In genomic region chr13:45693126-45693525, GRCm38 (mm10) we compare ENCODE assay signal across 11 mouse cellular contexts.
DNase-seq lines count a peak whose midpoint lies in the region; ATAC-seq lines count a peak whose summit lies in the region.
"Had no signal": no experiment of that assay in that cellular context is flagged by ENCODE, and none has a peak within 500 bp of the region (broad histone marks: within the 10 kb centered on the region; RNA-seq: fewer than 3 reads in every experiment).

No protein-coding gene starts in this region.

- peaks cover 3% of the 10 kb centered on the region; the same call in 1 of the 2 replicates for H3K9me3 ChIP-seq in heart, embryonic 13.5 days
- no peaks in the 10 kb centered on the region for H3K9me3 ChIP-seq in liver, embryonic 11.5 days (ENCODE audit: control insufficient read depth, low read length)
- peaks cover 4% of the 10 kb centered on the region; the same call in 1 of the 2 replicates for H3K9me3 ChIP-seq in liver, embryonic 12.5 days (replicated peaks)
- H3K9me3 ChIP-seq in limb, embryonic 10.5 days (replicated peaks) = no peaks in the 10 kb centered on the region

- peaks cover 3% of the 10 kb centered on the region; the same call in 1 of the 2 replicates for H3K36me3 ChIP-seq in heart, embryonic 13.5 days
- H3K36me3 ChIP-seq in liver, embryonic 11.5 days (ENCODE audit: control insufficient read depth, insufficient read depth, low read length) = no peaks in the 10 kb centered on the region
- 0 out of 2 replicates have a peak, but pooled peaks cover 6% of the 10 kb centered on the region for H3K36me3 ChIP-seq in liver, embryonic 12.5 days
- H3K36me3 ChIP-seq in limb, embryonic 10.5 days = no peaks in the 10 kb centered on the region

- no peak overlapping the region for H3K4me2 ChIP-seq in heart, embryonic 13.5 days
- peak overlapping the region; percentile 16; the same call in 1 of the 2 replicates for H3K4me2 ChIP-seq in liver, embryonic 11.5 days
- H3K4me2 ChIP-seq in liver, embryonic 12.5 days = peak overlapping the region; percentile 15; the same call in 1 of the 2 replicates

- peak overlapping the region; percentile 57 for H3K27ac ChIP-seq in heart, embryonic 13.5 days (replicated peaks)
- H3K27ac ChIP-seq in liver, embryonic 11.5 days (ENCODE audit: low read depth, low read length) = peak overlapping the region; percentile 5; the same call in 1 of the 2 replicates
- H3K27ac ChIP-seq in liver, embryonic 12.5 days = no peak overlapping the region
- H3K27ac ChIP-seq in limb, embryonic 10.5 days = no peak overlapping the region

- DNase-seq in heart, adult 9 months (ENCODE audit: low spot score in 2 of 2) = no peak
- DNase-seq in liver, embryonic 11.5 days (ENCODE audit: low spot score) = no peak
- no peak for DNase-seq in liver
- no peak for DNase-seq in limb, embryonic 10.5 days (ENCODE audit: low spot score)
- DNase-seq in left cerebral cortex, adult 8-10 months (ENCODE audit: low spot score in 2 of 2) = no peak
- DNase-seq: adrenal gland, adult 8-10 months; forebrain, postnatal 0 days had no signal

- no peaks in the 10 kb centered on the region for H3K27me3 ChIP-seq in heart, embryonic 13.5 days (replicated peaks)
- no peaks in the 10 kb centered on the region for H3K27me3 ChIP-seq in liver, embryonic 11.5 days (replicated peaks; ENCODE audit: control insufficient read depth, insufficient read depth, low read length)
- H3K27me3 ChIP-seq in liver, embryonic 12.5 days (replicated peaks) = no peaks in the 10 kb centered on the region
- H3K27me3 ChIP-seq in limb, embryonic 10.5 days (ENCODE audit: low read depth, poor library complexity, severe bottlenecking) = no peaks in the 10 kb centered on the region
- H3K27me3 ChIP-seq: Patski had no signal

- peaks cover 48% of the 10 kb centered on the region for H3K4me1 ChIP-seq in heart, embryonic 13.5 days
- peaks cover 9% of the 10 kb centered on the region; the same call in 1 of the 2 replicates for H3K4me1 ChIP-seq in liver, embryonic 11.5 days (replicated peaks; ENCODE audit: control insufficient read depth, insufficient read depth, low read length)
- peaks cover 19% of the 10 kb centered on the region for H3K4me1 ChIP-seq in liver, embryonic 12.5 days
- 0 out of 2 replicates have a peak, but pooled peaks cover 6% of the 10 kb centered on the region for H3K4me1 ChIP-seq in limb, embryonic 10.5 days

- H3K4me3 ChIP-seq in heart, embryonic 13.5 days = no peak overlapping the region
- no peak overlapping the region for H3K4me3 ChIP-seq in liver, embryonic 11.5 days (ENCODE audit: low read depth, low read length)
- H3K4me3 ChIP-seq in liver, embryonic 12.5 days = no peak overlapping the region
- no peak overlapping the region for H3K4me3 ChIP-seq in limb, embryonic 10.5 days

- no peak for ATAC-seq in heart, embryonic 13.5 days (ENCODE audit: extremely low read depth, insufficient number of reproducible peaks, low FRiP score, low TSS enrichment)
- no peak for ATAC-seq in liver, embryonic 11.5 days (replicated peaks; ENCODE audit: low FRiP score)
- peak; percentile 41 for ATAC-seq in activated CD4-positive, CD25-positive, alpha-beta regulatory T cell, adult 4 months
- ATAC-seq in liver, embryonic 12.5 days = no peak
- ATAC-seq: forebrain, postnatal 0 days; Patski had no signal

- WGBS in heart, embryonic 13.5 days = 48% methylated on average over 4 of the region's 4 CpGs
- 67% methylated on average over 4 of the region's 4 CpGs for WGBS in liver, embryonic 11.5 days
- 45% methylated on average over 4 of the region's 4 CpGs for WGBS in liver, embryonic 12.5 days (ENCODE audit: insufficient replicate concordance)
- WGBS in limb, embryonic 10.5 days = 93% methylated on average over 4 of the region's 4 CpGs

- peak overlapping the region; percentile 61; the same call in 1 of the 2 replicates for H3K9ac ChIP-seq in heart, embryonic 13.5 days
- H3K9ac ChIP-seq in liver, embryonic 11.5 days (ENCODE audit: low read depth, low read length) = no peak overlapping the region
- H3K9ac ChIP-seq in liver, embryonic 12.5 days = no peak overlapping the region
- H3K9ac ChIP-seq: forebrain, postnatal 0 days had no signal

Comparison
In these comparisons a context has a peak if more than half of its experiments do, and no peak if none do; other contexts are left out.
1. H3K27ac ChIP-seq: peak in heart, embryonic 13.5 days (single experiment) and liver, embryonic 11.5 days (single experiment); none in liver, embryonic 12.5 days (single experiment) and limb, embryonic 10.5 days (single experiment).